Mouse (Mus musculus) heart, embryonic 11.5 days (tissue): Measurements from ENCODE around the gene Hibch. TPM values are rescaled to one million over a fixed set of nuclear protein-coding genes. Genes with fewer than 3 reads are reported as not detected.
"Not testable (repeated sequence)": the region's sequence is repeated elsewhere in the genome, so short reads cannot be mapped to it uniquely, and the experiment has no call there.

Experiments
- ATAC-seq: fragments of 200-750 bp; cut with Nextera tagmentation; replicated peaks from 2 replicates; pipeline ENCODE4 v1.8.0; 2017; ENCODE audit warnings: moderate library complexity; ENCODE audit not compliant: insufficient number of reproducible peaks, low FRiP score, low TSS enrichment
- H3K27ac ChIP-seq: fragments of 300-500 bp; sonication (generic); 2 replicates; pipeline ENCODE4 v1.5.1; 2014; ENCODE audit warnings: mild to moderate bottlenecking, low read depth, low read length
- H3K27me3 ChIP-seq: fragments of 300-500 bp; sonication (generic); 2 replicates; pipeline ENCODE4 v1.6.1; 2014; ENCODE audit warnings: mild to moderate bottlenecking, low read length, mixed read lengths; ENCODE audit not compliant: control insufficient read depth, insufficient read depth
- H3K36me3 ChIP-seq: fragments of 300-500 bp; sonication (generic); 2 replicates; pipeline ENCODE4 v1.6.1; 2014; ENCODE audit warnings: mild to moderate bottlenecking, low read length, moderate library complexity, mixed read lengths; ENCODE audit not compliant: control insufficient read depth, insufficient read depth
- H3K4me1 ChIP-seq: fragments of 300-500 bp; sonication (generic); 2 replicates; pipeline ENCODE4 v1.6.1; 2014; ENCODE audit warnings: low read length; ENCODE audit not compliant: control insufficient read depth, insufficient read depth
- H3K4me2 ChIP-seq: fragments of 300-500 bp; sonication (generic); 2 replicates; pipeline ENCODE4 v1.6.1; 2014; ENCODE audit warnings: mild to moderate bottlenecking, moderate library complexity
- H3K4me3 ChIP-seq: fragments of 300-500 bp; sonication (generic); 2 replicates; pipeline ENCODE4 v1.5.1; 2014; ENCODE audit warnings: low read depth, low read length
- H3K9ac ChIP-seq: fragments of 300-500 bp; sonication (generic); 2 replicates; pipeline ENCODE4 v1.6.1; 2014; ENCODE audit warnings: mild to moderate bottlenecking, low read depth, low read length, moderate library complexity
- H3K9me3 ChIP-seq: fragments of 300-500 bp; sonication (generic); replicated peaks from 2 replicates; pipeline ENCODE4 v1.6.1; 2016; ENCODE audit warnings: low read length; ENCODE audit not compliant: control insufficient read depth
- WGBS: fragments of 180-500 bp; shearing (Covaris S2); extraction: QIAGEN DNeasy Blood & Tissue Kit; methylation state at CpG from one replicate; pipeline ENCODE4 v1.1.7; 2014; ENCODE audit not compliant: insufficient replicate concordance; 5-methylcytosine and 5-hydroxymethylcytosine counted together
- polyA plus RNA-seq: library from polyadenylated mRNA; unstranded; fragments of >200 nt; fragmentation: Nextera tagmentation; extraction: Ambion mirVana; gene quantifications from 2 replicates; pipeline ENCODE4 v1.2.1, GENCODE M21; 2014

Gene Hibch
- polyA plus RNA-seq, 1 experiment from 2014 or later, result 35.3 TPM

GRCm38 (mm10) chr1:52854029-52854428 lies 9.3 kb downstream of the Hibch start:
- H3K9me3 ChIP-seq, H3K4me2 ChIP-seq, H3K9ac ChIP-seq, ATAC-seq, H3K36me3 ChIP-seq, H3K27ac ChIP-seq, H3K4me3 ChIP-seq, H3K27me3 ChIP-seq, H3K4me1 ChIP-seq: not testable (repeated sequence)
- WGBS, result no CpG with 5 or more reads among the region's 1 CpGs

GRCm38 (mm10) chr1:52855904-52856601 lies 11.3 kb downstream of the Hibch start:
- Histone ChIP-seq H3K4me1 (no peaks in the 10 kb centered on the region), H3K9ac (no peak overlapping the region), H3K9me3 (no peaks in the 10 kb centered on the region), H3K4me2 (no peak overlapping the region), H3K27me3 (no peaks in the 10 kb centered on the region), H3K4me3 (no peak overlapping the region), H3K27ac (no peak overlapping the region), H3K36me3 (no peaks in the 10 kb centered on the region)
- ATAC-seq, result no peak
- 83% methylated on average over 7 of the region's 7 CpGs for WGBS

GRCm38 (mm10) chr1:52864220-52864619 lies 19.5 kb downstream of the Hibch start:
- ATAC-seq, result no peak
- H3K9ac ChIP-seq, result no peak overlapping the region
- no peaks in the 10 kb centered on the region for H3K36me3 ChIP-seq
- H3K4me2 ChIP-seq, result no peak overlapping the region
- 91% methylated on average over 1 of the region's 1 CpGs for WGBS
- H3K27me3 ChIP-seq, result no peaks in the 10 kb centered on the region
- no peak overlapping the region for H3K4me3 ChIP-seq
- H3K9me3 ChIP-seq, result no peaks in the 10 kb centered on the region
- no peaks in the 10 kb centered on the region for H3K4me1 ChIP-seq
- H3K27ac ChIP-seq, result no peak overlapping the region

- Histone ChIP-seq H3K4me3 (no peak overlapping the region), H3K9ac (no peak overlapping the region), H3K9me3 (no peaks in the 10 kb centered on the region), H3K36me3 (no peaks in the 10 kb centered on the region), H3K4me1 (no peaks in the 10 kb centered on the region), H3K27ac (no peak overlapping the region), H3K4me2 (no peak overlapping the region), H3K27me3 (no peaks in the 10 kb centered on the region)
- ATAC-seq, result no peak
- 86% methylated on average over 3 of the region's 3 CpGs for whole genome bisulfite sequencing
Observed at GRCm38 (mm10) chr1:52866007-52866406, 21.3 kb downstream of the Hibch start.

GRCm38 (mm10) chr1:52867876-52868275 lies 23.1 kb downstream of the Hibch start:
- Histone ChIP-seq H3K4me3 (no peak overlapping the region), H3K4me1 (no peaks in the 10 kb centered on the region), H3K27ac (no peak overlapping the region), H3K36me3 (no peaks in the 10 kb centered on the region), H3K9ac (no peak overlapping the region), H3K4me2 (no peak overlapping the region), H3K9me3 (no peaks in the 10 kb centered on the region), H3K27me3 (no peaks in the 10 kb centered on the region)
- WGBS, result 76% methylated on average over 1 of the region's 1 CpGs
- no peak for ATAC-seq

GRCm38 (mm10) chr1:52884208-52884607 lies 39.5 kb downstream of the Hibch start:
- H3K4me1 ChIP-seq, result no peaks in the 10 kb centered on the region
- H3K4me3 ChIP-seq, result no peak overlapping the region
- WGBS, result 71% methylated on average over 2 of the region's 2 CpGs
- no peak overlapping the region for H3K27ac ChIP-seq
- no peaks in the 10 kb centered on the region for H3K36me3 ChIP-seq
- no peak for ATAC-seq
- no peaks in the 10 kb centered on the region for H3K9me3 ChIP-seq
- no peaks in the 10 kb centered on the region for H3K27me3 ChIP-seq
- no peak overlapping the region for H3K4me2 ChIP-seq
- H3K9ac ChIP-seq, result no peak overlapping the region

- no peak for ATAC-seq
- H3K4me3 ChIP-seq, result no peak overlapping the region
- H3K4me2 ChIP-seq, result no peak overlapping the region
- no peaks in the 10 kb centered on the region for H3K27me3 ChIP-seq
- H3K36me3 ChIP-seq, result no peaks in the 10 kb centered on the region
- H3K9ac ChIP-seq, result no peak overlapping the region
- H3K9me3 ChIP-seq, result no peaks in the 10 kb centered on the region
- no peak overlapping the region for H3K27ac ChIP-seq
- WGBS, result 79% methylated on average over 3 of the region's 3 CpGs
- H3K4me1 ChIP-seq, result no peaks in the 10 kb centered on the region
Observed at GRCm38 (mm10) chr1:52909783-52910182, 65.1 kb downstream of the Hibch start.

GRCm38 (mm10) chr1:52916655-52917054 lies 71.9 kb downstream of the Hibch start:
- Histone ChIP-seq H3K27me3 (no peaks in the 10 kb centered on the region), H3K4me2 (no peak overlapping the region), H3K9me3 (no peaks in the 10 kb centered on the region), H3K4me3 (no peak overlapping the region), H3K36me3 (no peaks in the 10 kb centered on the region), H3K9ac (no peak overlapping the region), H3K4me1 (no peaks in the 10 kb centered on the region), H3K27ac (no peak overlapping the region)
- WGBS, result 68% methylated on average over 2 of the region's 2 CpGs
- no peak for ATAC-seq

- H3K27me3 ChIP-seq, ATAC-seq, H3K4me3 ChIP-seq, H3K27ac ChIP-seq, H3K36me3 ChIP-seq, H3K4me1 ChIP-seq, H3K9me3 ChIP-seq, H3K9ac ChIP-seq, H3K4me2 ChIP-seq: not testable (repeated sequence)
Observed at GRCm38 (mm10) chr1:52918897-52919296, 74.2 kb downstream of the Hibch start.
